Mouse (Mus musculus) testis, adult 2 months (tissue): ENCODE results near the gene Creb3l2.

ENCODE experiments used
- CTCF ChIP-seq: fragments of 200-500 bp; IDR thresholded peaks from 2 replicates; pipeline ENCODE4 v1.5.1; 2012; ENCODE audit warnings: low read depth, mild to moderate bottlenecking, inconsistent platforms, low read length, moderate library complexity; ENCODE audit not compliant: control insufficient read depth, insufficient read depth, insufficient replicate concordance
- POLR2A ChIP-seq: fragments of 200-500 bp; IDR thresholded peaks from 2 replicates; pipeline ENCODE4 v1.6.1; 2012; ENCODE audit warnings: low read depth, mild to moderate bottlenecking, inconsistent platforms, low read length, moderate library complexity; ENCODE audit not compliant: control insufficient read depth

GRCm38 (mm10) chr6:37298982-37299381 is 143.0 kb downstream of the Creb3l2 start:
- TF ChIP-seq CTCF (no peak), POLR2A (no peak)
